Mouse (Mus musculus) kidney, postnatal 25 days (tissue): ENCODE measurements at regions not wholly inside any gene's neighbourhood (a gene's known extent, or its start where the extent isn't known, plus 50 kb on each side); places are given as distances from the start of the nearest gene placed in this dataset.
A peak's percentile ranks its signal among the peaks of the same experiment; 100 is the strongest.
"Not testable (repeated sequence)": the region's sequence is repeated elsewhere in the genome, so short reads cannot be mapped to it uniquely, and the experiment has no call there.

Experiments used
- DNase-seq, 2 experiments: peaks; one replicate each; pipeline ENCODE4 v3.0.0; 2021; ENCODE audit warnings: mixed read lengths in 2 of 2

DNA sequence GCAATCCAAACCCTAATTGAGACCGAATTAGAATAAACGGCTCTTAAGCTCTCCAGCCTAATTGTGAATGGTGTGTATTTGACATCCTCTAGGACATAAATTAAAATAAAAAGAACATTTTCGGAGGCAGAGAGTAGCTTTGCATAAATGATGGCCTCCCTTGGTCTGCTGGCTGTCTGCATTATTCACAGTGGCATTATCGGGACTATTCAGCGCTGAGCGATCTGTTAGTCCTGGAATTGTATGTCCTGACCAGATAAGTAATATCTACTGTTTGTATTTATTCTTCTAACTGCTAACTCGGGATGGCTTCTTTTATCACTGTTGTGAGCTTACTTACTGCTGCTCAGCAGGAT, 299.6 kb downstream of the Chl1 start:
- no peak for DNase-seq

DNA sequence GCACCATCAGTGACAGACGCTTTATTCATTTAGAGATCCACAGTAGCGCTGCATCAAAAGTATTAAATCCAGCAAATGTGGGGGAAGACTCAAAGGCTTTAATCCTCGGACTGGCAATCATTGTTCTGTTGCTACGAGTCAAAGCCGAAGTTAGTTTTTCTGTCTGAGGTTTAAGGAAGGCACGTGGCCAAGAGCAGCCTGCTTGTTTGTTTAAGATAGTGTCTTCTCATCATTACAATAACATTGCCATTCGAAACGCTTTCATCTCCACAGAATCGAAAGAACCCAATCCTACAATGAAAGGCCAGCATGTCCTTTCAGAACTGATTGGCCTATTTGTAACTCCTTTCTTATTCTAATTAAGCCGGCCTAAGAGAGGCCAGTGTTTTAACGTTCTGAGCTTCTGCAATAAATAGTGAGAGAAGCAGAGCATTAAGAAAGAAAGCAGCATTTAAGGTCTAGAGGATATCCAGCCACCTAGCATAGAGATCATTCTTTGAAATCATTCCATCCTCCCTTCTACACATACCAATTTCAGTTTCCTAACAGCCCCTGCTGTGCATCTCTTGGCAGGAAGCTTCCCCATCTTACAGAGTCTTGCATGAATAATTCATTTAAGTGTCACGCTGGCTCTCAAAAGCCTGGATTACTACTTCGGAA, 300.1 kb downstream of the Chl1 start:
- DNase-seq: no peak

DNA sequence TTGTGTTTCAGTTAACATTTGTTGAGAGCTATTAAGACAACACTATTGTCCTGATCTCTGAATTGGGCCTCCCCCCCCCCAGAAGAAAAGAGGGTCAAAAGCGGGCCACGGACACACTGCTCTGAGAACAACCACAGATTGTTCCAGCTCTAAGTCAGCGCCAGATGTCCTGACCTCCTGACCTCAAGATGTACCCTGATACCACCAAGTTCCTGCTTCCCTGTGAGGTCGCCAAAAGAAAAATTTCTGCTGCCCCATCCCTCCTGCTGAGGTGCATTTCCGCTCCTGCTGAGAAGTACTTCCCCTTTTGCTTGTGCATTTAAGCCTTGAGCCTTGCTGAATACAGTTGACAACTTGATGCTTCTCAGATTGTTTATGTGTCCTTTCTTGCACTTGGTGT, 306.0 kb downstream of the Chl1 start:
- DNase-seq: not testable (repeated sequence)

DNA sequence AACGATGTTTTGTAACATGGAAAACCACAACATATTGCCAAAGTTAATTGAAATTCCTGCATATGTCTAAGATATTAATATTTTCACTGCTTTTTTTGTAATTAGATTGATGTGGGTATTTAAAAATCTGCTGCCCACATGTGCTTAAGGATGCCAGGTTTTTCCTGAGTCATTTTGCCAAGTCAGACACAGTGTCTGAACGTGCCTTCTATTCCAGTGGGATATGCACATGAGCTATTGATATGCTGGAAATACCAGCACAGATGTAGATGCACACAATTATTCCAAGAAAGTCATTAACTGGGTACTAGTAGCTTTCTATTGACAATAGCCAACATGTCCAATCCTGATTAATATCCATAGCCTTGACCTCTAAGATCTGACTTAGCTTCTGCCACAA, 315.7 kb downstream of the Chl1 start:
- DNase-seq: no peak

DNA sequence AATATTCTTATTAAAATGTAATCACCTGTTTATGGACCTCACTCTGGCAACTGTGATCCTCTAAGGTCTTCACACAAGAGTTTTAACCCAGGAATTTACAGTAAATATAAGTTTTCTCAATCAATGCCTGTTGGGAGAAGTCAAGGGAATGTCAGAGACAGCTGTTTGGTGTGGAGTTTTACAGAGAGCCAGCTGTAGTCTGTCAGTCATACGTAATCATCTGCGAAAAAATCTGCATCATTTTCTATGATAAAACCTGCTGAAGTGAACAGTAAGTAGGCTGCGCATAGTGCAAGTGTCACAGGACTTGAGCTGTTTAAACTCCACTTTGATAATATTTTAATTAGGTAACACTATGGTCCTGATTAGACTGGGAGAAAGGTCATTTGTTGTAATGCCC, 317.2 kb downstream of the Chl1 start:
- no peak for DNase-seq

DNA sequence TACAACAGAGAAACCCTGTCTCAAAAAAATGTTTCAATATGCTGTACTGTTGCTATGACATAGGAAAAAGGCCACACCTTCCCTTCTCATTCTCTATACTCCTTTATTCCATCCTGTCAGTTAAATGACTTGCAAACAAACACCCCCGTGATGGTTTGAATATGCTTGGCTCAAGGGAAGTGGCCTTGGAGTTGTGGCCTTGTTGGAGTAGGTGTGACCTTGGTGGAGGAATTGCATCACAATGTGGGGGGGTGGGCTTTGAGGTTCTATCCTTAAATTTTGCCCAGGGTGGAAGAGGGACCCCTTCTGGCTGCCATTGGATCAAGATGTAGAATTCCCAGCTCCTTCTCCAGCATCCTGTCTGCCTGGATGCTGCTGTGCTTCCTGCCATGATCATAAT, 318.5 kb downstream of the Chl1 start:
- no peak for DNase-seq

DNA sequence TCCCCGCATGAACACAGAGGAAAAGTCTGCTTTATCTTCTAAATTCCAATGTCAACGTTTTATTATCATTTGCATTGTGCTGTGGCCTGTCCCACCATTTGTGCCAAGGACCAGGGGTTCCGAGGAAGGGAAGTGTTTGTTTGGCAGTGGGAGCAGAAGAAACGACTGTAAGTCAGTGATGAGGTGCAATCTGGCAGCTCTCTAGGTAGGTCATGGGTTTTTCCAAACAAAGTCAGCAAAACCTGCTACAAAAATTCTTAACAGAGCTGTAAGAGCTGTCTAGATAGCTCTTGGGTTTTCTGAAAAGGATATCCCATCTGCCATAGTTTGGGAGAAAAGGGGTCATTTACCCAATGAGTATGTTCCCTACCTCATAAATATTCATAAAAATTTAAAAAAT, 321.9 kb downstream of the Chl1 start:
- no peak for DNase-seq

DNA sequence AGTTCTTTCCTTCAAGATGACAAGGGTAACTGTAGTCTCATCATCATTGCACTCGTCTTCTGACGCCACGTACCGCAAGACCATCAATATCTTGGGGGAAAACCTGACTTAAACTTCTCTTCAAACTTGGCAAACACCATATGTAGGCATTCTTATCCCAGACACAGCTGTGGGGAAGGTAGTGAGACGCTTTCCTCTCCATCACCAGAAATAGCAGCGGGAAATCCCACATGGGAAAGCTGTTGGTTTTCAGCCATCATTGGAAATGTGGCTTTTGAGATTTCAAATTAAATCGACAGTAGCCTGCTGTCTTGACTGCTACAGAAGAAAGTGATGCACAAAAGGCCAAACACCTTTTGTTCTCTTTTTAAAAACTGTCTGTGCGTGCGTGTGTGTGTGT, 322.4 kb downstream of the Chl1 start:
- DNase-seq: no peak

DNA sequence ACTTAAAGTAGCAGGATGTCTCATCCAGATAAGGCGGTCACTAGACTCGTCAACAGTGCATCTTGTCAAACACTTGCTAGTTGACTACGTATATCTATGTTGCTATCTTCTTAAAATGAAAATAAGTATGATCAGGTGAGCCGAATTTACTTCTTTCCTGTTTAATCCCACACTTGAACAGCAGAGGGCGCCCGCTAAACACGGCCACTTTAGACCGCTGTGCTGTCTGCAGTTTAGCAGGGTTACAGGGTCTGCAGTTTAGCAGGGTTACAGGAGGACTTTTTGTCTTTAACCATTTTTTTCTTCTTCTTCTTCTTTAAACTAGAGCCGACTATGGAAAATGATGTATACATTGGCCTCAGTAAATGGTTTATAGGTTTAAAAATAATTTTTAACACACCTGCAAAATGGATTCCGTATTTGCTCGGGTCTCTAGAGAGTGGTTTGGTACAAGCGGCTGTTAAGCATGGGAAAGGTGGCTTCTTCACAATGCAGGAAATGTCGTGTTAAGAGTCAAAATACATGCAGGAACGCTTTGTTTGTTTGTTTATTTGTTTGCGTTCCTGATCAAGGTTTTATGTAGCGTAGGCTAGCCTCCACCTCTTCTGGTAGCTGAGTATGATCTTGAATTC, 323.2 kb downstream of the Chl1 start:
- peak in 1 of 2 experiments; percentile 59 for DNase-seq

DNA sequence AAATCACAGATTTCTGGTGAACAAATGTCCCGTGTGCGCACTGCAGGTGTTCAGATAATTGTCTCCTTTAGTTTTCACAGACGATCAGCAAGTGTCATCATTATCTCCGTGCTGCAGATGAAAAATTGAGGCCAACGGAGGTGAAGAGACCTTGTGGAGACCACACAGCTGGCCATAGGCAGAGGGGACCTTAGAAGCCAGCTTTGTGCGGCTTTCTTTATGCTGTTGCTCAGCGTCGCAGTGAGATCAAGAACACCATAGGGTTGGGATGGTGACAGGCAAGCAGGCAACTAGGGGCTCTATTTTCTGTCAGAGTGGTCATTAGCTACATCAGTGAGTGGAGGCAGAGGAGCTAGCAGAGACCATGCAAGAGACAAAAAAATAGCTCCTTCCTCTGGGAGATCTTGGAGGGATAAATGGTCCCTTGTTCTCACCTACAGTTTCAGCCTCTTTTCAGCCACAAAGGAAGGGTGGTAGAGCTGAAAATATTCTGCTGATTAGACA, 324.4 kb downstream of the Chl1 start:
- DNase-seq: no peak

DNA sequence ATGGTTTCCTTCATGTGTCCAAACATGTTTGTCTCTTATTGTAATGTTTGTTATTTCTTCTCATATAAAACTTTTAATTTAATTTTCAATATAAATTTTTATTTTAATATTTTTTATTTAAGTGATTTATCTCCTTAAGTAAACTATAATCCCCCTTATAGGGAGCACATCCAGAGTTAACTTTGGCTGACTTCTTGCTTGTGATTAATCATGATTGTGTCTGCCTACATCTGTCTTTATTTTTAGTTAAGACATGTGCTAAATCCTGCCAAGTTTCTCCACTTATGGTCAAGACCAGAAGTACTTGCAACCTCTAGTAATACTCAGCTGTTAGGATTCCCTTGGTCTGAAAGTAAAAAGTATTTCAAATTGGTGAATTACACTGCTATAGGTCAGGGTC, 349.4 kb downstream of the Chl1 start:
- DNase-seq: no peak

DNA sequence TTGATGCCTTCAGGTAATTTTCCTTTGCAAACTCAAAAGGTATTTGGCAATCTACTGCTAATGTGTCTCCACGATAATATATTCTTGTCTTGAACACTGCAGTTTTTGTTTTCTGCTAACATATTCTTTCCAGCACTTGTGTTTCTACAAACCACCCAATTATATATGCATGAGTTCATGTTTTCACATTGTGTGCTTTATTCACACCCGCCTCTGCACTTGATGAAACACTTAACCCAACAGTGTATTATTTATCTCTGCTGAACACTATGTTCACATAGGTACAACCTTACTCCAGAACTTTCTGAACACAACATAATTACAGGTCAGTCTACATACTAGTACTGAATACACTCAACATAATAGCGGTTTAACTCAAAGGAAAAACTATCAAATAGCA, 383.1 kb downstream of the Chl1 start:
- no peak for DNase-seq

DNA sequence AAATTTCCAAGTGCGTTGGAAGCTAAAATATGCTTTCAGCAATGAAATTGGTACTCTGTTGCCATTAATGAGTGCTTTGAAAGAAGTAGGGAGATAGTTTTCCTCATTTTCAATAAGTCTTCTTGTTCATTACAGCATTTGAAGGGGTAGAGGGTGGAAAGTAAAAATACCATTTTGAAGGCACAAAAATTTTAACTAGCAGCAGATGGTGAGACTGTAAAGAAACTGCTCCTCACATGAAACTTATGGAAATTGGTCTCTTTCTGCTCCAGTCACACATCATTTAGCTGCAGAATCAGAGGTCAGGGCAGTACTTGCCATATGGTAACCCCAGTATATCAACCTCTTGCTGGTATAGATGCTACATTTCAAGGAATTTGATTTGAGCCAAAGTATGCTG, 414.1 kb downstream of the Chl1 start:
- no peak for DNase-seq

DNA sequence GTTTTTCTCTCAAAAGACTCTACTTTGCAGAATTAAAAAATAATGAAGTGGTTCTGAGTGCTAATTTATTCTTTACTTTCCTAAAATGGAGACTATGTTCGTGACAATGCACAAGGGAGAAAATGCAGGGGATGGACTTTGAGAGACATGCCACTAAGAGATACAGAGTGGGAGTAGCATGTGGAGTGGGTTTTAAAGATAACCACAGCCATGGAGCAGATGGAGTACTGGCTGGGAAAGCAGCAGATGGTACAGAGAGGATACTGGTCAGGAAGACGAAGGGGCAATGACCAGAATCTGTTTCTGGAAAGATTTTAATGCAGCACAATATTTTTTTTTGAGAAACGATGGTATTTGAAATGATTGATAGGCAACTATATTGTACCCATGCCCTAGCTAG, 416.7 kb downstream of the Chl1 start:
- DNase-seq: no peak

DNA sequence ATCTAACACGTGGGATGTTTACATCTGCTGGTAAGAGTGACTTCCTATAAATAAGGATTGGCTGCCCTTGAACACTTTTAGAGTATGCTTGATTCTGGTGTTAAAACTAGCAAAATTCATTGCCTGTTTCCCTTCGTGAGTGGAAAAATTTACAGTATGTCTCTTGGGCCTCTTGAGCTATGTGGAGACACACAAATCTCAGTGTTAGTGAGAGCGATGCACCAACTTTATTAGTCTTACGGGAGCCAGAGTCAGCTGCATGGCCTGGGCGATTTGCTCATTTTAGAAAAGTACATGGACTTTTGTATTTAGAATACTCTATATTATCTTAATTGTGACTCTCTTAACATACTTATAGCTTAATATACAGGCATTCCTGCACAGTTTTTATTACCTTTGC, 430.0 kb downstream of the Chl1 start:
- DNase-seq: no peak

DNA sequence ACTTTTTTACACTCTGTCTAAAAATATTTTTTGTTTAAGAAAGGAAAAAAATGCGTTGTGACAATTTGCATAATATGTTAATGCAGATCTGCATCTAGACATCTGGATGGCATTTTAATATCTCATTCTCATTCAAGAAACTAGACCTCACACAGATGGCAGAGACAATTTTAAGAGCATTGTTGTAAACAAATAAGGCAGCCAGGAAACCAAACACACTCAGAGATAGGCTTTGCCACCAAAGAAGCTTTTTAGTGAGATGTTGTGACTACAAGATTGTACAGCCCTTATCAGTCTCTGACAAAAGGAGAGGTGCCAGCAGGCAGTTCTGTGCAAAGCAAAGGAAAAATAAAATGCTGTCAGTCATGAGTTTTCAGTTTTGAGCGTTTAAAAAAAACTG, 434.0 kb downstream of the Chl1 start:
- DNase-seq: no peak

DNA sequence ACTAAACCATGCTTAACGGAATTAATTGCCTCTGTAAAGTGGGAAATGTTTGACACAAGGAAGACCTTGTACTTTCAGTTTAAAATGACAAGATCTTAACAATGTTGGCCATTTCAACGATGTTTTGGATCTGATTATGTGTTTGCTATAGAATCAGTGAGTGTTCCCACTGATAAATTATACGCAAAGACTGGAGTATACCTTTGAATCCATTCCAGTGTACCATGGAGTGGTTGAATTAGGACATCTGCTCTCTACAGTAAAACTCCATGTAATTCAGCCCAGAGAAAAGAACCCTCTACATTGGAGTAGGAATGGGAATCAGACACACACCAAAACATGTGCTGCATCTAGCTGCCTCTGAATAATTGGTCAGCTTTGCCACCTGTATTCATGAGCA, 437.1 kb downstream of the Chl1 start:
- no peak for DNase-seq

DNA sequence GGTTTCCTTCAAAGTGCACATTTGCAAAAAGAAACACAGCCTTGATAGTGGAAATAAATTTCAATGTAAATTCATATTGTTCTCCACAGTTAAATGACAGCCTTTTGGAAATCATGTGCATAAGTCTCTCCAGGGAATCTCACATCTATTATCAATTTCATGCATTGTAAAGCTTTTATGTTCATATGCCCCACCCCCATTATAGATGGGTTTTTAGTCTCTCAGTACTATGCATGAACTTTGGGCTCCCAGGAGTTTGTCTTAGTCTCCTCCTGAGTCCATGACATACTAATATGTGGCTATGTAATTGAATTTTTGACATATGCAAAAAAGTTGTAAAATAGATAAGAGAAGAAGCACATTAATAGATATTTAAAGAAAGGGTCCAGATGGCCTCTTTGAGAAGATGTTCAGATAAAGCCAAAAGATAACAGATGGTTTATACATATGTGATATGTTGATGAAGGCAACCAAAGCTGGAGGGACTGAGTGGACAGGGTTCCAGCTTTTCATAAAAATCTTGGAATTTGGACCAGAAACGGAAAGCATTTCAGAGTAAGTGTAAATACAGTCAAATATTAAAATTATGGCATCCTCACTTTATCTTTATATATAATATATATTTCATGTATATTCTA, 442.9 kb downstream of the Chl1 start:
- DNase-seq: no peak

DNA sequence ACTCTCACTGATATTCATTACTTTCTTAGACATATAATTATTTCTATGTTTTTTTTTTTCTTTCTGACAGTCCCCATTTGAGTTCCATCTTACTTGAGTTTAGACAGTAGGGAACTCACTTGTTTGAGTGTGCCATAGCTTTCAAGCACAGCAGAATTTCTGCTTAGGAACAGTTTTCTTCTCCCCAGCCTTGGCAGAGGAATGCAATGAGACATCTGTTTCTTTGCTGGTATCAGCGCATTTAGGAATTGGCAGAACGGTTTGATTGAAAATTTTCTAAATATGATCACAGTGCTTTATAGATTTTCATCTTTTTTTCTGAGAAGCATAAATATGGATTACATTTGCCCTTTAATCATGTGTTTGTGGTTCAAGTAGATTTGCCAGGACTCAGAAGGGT, 448.6 kb downstream of the Chl1 start:
- no peak for DNase-seq

DNA sequence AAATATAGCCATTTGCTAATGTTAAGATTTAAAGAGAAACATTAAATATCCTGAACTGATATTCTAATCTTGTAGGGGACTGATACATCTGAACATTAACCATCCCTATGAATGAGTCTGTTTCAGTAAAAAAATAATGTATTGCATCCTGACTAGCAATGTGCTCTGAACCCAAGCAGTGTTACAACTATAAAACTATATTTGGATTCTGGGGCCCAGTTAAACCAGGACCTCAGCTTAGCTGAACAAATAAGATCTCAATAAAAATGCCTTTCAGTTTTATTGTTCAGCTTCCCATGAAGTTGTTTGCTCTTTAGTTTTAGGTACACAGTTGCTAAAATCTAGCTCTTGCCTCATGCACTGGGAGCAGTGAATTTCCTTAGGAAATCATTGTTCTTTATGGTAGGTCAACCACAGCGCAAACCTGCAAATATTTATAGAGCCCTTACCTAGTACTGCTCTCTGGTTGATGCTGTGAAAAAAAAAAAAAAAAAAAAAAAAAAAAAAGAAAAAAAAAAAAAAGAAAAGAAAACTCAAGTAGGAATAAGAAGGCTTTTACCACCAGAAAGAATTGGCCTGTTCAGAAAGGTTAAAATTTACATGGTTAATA, 457.5 kb downstream of the Chl1 start:
- DNase-seq: no peak

DNA sequence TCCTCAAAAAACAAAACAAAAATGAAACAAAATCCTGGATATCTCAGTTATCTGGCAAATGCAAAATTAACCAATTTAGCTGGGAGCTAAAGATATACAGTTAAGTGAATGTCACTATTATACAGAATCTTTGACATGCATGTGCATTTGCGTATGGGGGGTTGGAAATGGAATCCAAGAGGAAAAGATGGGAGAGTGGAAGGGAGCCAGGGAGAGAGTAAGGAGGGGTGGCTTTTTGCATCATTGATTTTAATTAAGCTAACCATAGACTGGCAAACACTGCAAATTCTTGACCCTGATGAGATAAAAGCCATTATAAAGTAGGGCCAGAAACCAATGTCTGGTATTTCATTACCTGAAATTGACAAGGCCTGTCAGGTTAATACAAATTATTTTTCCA, 488.8 kb downstream of the Chl1 start:
- no peak for DNase-seq

DNA sequence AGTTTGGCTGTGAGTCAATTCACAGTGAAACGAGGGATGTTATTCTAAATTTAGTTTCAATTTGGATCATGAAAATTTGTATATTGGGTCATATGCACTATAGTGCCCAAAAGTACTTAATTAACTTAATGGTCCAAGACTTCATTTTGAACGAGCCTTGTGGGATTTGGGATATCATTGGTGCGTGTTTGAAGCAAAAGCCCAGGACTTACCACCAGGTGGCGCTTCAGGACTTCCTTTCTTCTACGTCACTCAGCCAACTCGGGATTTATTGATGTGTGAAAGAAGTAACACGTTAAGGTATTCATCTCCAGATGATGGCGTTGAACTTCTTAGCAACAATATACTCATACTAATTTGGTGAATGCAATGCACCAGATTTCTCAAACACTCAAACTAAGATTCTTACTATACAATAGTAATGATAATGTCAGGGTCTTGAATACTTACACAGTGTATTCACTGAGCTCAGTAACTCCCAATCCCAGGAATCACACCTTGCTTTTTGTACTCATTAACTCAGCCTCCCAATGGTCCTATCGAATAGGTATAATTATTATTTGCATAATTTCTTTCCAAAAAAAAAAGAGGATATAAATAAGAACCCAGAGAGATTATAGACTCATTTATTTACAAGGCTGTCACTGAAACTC, 464.0 kb upstream of the Cntn6 start:
- peak; percentile 59 to 84 for DNase-seq

DNA sequence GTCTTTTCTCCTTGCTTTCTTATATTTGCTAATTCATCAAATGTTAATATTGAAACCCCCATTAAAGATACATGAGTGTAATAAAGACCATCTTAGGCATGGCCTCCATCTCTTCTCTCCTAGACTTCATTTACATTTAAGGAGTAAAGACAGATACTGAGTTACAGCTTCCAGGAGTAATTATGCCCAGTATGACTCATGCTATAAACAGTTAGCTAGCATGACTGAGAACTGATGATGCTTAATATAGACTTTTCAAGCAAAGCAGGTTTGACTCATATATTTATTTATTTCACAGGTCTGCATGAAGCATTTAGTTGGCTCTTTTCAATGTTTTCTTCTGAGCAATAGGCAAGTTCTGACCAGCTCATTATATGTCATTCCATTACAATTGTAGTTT, 453.7 kb upstream of the Cntn6 start:
- no peak for DNase-seq

DNA sequence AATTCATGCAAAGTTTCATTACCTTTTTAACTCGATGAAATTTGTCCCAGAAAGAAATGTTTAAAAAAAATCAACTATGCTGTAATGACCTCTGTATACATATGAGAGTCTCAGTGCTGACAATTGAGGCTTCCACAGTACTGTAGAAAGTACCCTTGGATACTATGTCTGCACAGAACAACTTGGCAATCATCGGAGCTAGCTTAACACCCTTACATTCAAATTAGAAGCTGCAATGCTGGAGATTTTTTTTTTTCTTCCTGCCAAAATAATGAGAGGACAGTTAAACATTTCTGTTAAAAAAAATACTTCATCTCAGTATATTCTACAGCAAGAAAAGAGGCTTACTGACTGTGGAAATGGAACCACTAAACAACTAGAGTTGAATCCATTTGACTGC, 452.1 kb upstream of the Cntn6 start:
- DNase-seq: no peak
